Mouse (Mus musculus): ENCODE measurements around the gene Gbf1.

- TF ChIP-seq CTCF (IDR thresholded peaks at IDR 0.05; ENCODE audit: extremely low read depth, insufficient read length, insufficient replicate concordance, low read depth, low read length) (no peak), POLR2A (IDR thresholded peaks at IDR 0.05; ENCODE audit: low read depth, low read length) (no peak)
Measured at GRCm38 (mm10) chr19:46182241-46182640, 29.9 kb downstream of the Gbf1 start.
